Mouse (Mus musculus) kidney, adult 11 months (tissue): ENCODE data around the gene Cux1.
A peak's percentile ranks its signal among the peaks of the same experiment; 100 is the strongest.

Source experiments
- DNase-seq: peaks from one replicate; pipeline ENCODE4 v3.0.0; 2022

The Cux1 gene

DNA sequence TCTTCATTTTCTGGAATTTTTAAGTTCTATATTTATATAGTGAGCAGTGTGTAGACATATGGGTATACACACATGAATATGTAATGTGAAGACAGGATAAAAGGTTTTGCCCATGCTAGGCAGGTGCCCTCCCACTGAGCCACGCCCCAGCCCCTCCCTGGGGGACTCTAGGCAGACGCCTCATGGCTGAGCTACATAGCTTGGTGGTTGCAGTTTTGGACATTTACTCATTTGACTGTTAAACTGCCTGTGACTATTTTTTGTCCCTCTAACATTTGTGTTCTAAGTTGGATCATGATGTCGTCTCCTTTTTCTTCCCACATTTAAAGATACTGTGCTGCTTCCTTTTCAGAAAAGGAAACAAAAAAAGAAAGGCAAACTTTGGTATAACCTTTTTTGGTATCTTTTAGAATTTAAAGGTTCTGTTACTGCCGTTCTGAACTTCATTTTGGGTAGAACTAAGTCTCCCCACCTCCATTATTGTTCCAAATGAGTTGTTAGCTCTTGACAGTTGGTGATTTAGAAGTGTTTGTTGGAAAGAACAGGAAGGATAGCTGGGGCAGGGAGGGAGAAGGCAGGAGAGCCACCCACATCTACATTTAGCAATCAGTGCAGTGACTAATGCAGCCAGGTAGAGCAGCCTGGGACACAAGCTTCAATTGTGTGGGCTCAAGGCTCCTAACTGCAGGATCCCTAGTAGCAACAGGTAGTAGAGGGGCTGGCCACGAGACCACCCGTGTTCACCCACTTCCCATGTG is 204.6 kb downstream of the Cux1 start:
- no peak for DNase-seq

GRCm38 (mm10) chr5:136362021-136362420 is 205.3 kb downstream of the Cux1 start:
- no peak for DNase-seq

DNA sequence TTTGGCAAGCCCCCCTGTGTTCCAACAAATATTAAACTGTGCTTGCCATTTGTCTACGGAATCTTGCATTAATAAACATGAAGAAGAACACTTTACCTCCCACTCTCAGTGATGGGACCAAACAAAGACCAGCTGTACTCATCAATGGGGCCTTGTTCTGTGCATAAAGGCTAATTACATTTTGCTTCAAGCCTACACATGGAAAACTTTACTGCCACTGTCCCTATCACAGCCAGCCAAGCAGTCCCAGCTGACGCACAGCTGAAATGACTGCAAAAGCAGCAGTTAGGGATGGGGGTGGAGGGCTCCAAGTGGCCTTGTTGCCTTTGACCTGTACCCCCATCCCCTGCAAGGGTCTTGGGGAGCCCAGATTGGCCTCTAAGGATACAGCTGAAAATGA is 210.1 kb downstream of the Cux1 start:
- no peak for DNase-seq

GRCm38 (mm10) chr5:136355583-136356126 is 211.6 kb downstream of the Cux1 start:
- no peak for DNase-seq

DNA sequence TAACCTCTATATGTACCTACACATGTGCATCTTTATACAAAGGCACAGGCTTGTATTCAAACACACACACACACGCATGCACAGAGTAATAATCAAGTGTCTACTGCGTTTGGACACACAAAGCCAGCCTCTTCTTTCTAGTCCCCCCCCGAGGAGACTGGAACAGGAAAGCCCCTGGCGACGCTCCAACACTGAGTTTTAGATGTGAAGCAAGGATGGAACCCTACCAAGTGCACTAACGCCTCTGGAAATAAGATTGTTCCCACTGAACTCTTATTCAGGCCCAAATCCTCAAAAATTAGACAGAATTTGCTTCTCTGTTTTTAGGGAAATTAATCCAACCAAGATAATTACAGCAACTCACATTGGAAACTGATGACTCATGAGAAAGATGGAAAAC is 212.6 kb downstream of the Cux1 start:
- no peak for DNase-seq

GRCm38 (mm10) chr5:136353114-136353513 is 214.2 kb downstream of the Cux1 start:
- no peak for DNase-seq

DNA sequence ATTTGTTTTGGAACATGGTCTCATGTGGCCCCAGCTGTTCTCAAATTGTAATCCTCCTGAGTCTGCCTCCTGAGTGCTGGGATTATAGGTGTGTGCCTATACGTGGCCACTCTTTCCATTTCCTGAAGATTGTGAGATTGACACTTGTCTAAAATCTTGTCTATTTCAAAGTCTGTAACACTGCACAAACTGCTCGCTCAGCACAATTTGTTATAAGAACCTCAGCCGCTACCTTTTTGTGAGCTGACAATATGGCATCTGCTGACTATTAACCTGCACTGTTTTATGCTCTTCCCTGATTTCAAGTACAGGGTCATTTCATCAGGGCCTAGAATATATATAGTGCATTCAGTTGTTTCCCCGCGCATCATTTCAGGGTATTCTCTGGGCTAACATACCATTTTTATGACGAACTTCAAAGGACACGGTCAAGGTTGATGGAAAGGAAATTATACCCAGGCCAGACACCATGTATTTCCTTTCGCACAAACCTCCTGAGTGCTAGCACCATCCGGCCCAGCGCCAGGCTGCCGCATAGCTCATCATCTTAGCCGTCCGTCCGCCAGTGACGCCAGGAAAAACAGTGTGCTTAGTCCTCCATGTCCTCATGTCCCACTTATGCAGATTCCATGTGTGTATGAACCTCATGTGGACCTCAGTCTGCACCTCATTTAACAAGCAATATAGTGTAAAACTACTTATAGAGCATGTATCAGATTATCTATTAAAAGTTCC is 224.0 kb downstream of the Cux1 start:
- DNase-seq = no peak

DNA sequence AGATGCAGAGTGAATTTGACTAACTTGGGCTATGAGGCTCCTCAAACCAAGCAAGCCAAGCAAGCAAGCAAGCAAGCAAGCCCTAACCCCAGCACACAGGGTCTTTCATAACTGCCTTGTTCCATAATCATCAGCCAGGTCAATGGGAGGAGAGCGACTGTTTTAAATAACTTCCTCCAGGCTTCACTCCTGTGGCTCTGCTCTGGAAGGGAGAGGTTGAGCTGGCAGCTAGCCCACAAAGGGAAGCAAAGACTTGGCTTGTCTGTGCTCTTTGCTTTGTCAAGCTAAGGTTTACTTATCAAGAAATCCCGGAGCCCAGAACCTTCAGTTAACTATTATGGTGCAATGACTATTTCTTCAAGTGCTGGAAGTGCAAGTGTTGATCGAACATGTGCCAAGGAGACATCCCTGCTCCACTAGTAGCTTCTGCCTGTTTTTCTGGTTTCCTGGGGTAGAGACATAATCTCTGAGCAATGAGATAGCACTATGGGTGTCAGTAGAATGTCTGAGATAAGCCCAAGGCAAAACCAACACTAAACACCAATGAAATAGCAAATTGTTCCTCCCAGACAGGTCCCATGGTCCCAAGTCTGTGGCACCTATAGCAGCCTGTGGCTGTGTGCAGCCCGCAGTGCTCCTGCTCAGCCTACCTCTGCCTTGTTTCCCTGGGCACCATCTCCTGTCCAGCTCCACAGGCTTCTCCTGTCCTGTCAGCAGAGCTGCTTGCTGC is 230.3 kb downstream of the Cux1 start:
- DNase-seq = no peak

DNA sequence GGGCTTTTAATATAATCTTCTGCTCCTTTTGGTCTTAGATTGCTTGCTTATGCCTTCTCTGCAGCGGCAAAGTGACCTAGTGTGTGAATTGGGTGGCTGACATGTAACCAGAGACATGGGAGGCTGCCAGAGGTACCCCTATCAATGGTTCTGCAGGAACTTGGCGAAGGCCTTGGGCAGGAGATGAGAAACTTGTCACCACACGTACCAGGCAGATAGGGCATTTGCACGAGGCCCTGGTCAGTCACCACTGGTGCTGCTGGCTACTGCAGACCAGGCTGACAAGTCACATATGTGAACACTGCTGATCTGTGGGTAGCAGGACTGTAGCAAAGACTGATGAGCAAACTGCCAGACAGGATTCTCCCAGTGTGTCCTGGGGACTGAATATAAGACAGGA is 231.6 kb downstream of the Cux1 start:
- DNase-seq = no peak

DNA sequence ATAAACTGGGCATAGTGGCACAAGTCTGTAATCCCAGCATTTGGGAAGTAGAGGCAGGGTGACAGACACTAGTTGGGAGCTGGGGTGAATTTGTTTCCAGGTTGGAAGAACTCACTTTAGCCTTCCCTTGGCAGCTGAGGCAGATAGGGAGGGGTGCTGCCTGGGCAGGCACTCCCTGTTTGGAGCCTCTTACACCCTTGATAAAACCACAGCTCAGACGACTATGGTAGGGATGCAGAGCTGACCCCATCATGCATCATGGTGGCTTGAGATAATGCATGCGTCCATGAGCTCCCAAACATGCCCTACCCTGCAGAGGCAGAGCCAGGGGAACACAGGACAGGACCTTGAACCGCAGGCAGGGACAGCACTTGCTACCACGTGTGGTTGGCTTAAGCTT is 232.5 kb downstream of the Cux1 start:
- DNase-seq = no peak

DNA sequence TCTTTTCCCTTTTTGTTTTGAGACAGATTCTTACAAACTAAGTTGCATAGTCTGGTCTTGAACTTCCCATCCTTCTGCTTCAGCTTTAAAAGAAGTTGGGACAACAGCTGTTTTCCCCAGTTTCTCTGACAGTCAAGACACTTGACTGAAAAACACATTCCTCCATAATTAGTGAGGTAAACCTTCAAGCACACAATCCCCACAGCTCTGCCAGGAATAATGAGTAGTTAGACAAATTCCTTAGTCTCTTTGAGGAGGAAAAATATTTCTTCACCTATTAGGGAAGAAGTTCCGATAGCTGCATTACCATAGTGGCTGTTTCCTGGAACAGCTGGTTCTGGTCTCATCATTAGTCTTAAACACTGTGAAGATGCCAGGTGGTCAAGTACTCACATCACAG is 233.2 kb downstream of the Cux1 start:
- no peak for DNase-seq

GRCm38 (mm10) chr5:136332786-136333462 is 234.4 kb downstream of the Cux1 start:
- no peak for DNase-seq

DNA sequence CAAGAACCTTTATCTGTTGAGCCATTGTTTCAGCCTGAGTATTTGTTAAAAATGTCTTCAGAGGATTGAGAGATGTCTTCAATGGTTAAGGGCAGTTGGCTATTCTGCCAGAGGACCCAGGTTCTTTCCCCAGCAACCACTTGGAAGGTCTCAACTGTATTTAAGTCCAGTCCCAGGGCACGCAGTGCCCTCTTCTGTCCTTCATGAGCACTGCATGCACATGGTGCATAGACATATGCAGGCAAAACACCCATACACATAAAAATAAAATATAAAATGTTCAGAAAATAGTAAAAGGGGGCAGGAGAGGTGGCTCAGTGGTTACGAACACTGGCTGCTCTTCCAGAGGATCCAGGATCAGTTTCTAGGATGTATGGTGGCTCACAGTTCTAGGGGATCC is 239.6 kb downstream of the Cux1 start:
- DNase-seq = no peak

DNA sequence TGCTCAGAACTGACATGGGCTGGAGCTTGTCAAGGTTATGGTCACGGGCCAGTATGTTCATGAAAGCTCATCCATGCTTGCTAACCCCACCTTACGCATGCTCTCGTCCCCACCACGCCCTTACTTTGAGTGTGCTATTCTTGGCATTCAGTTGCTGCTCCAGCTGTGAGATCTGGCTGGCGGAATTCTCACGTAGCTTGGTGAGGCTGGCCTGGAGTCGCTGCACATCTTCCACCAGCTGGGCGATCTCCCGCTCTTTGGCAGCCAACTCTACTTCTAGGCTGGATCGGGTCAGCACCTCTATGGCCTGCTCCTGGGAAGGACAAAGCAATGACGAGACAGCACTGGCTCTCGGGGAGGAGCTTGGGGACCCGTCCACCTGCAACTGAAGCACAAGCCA is 240.7 kb downstream of the Cux1 start:
- no peak for DNase-seq

DNA sequence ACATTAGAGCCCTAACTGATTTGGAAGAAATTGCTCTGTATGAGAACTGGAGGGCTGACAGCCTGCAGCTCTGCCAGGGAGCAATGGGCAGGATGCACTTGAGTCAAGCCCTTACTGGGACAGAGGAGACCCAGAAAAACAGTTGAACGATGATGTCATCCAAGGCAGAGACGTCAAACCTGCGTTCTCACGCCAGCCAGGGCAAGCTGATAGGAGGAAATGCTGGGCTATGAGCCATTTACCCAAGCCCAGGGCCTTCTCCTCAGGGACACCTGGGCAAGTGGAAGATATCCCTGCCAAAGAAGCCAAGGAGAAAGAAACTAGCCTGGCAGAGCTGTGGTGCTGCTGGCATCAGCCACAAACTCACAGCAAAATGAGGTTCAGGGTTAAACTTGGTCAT is 242.8 kb downstream of the Cux1 start:
- no peak for DNase-seq

- no peak for DNase-seq
These were observed 245.9 kb downstream of the Cux1 start for GRCm38 (mm10) chr5:136321378-136321777.

GRCm38 (mm10) chr5:136312566-136312965 is 254.7 kb downstream of the Cux1 start:
- no peak for DNase-seq

DNA sequence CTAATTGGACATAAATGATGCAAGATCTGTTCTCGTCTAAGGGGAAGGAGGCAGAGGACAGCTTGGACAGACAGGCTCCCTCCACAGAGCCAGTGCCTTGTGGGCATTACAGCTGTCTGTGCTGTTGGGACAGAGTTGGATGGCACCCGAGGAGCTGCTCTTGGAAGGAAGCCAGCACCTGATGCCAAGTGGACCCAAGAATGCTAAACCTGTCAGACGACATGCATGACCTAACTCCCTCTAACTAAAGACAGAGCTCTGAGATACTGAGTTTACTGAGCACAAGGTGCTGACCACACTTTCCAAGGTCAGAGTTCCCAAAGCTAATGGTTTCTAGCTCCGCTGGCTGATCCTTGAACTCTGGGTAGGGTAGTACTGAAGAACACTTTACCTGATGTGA is 255.1 kb downstream of the Cux1 start:
- peak; percentile 79 for DNase-seq

GRCm38 (mm10) chr5:136306254-136306653 is 261.0 kb downstream of the Cux1 start:
- DNase-seq = no peak

DNA sequence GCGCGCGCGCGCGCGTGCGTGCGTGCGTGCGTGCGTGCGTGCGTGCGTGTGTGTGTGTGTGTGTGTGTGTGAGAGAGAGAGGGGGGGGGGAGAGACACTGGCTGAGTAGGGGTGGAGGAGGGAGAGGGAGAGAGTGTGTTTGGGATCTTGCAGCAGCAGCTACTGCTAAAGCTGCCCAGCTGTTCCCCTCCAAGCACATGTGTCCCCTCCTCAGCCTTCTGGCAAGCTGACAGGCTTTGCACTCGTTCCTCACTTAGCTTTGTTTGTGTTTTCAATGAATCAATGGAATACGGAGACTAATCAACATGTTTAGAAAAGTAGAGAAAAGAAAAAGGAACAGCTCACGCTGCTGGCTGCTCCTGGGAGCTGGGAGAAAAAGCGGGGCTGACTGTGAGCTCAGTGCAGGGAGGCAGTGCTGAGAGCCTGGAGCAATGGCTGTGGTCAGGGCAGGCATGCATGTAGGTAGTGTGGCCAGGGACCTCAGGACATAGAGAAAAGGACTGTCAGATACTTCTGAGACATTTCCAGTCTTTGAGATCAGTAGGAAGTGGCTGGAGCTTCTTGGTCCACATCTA is 263.8 kb downstream of the Cux1 start:
- DNase-seq = no peak

DNA sequence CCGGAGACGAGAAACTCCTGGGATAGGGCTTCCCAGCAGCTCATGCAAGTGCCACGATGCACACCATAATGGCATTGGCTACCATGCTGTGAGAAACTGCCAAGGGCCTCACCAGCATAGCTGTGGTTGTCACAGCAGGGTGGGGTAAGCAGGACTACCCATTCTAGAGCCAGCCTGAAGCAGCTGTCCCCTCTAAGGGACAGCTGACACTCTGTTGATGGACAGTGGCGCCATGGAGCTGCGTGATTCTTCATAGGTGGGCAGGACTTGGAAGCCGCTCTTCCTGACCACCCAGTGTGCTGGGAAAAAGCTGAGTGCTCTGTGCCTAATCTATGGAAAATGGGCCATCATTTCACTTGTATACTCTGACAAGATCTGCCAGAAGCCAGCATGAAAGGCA is 266.4 kb downstream of the Cux1 start:
- no peak for DNase-seq

GRCm38 (mm10) chr5:136297691-136298090 is 269.6 kb downstream of the Cux1 start:
- DNase-seq = no peak

GRCm38 (mm10) chr5:136296911-136297310 is 270.4 kb downstream of the Cux1 start:
- no peak for DNase-seq
